Mouse (Mus musculus) thymus, adult 2 months (tissue): ENCODE measurements around the gene Usp49.

Experiments
- CTCF ChIP-seq: fragments of 200-500 bp; IDR thresholded peaks from 2 replicates; pipeline ENCODE4 v1.5.1; 2012; ENCODE audit warnings: mild to moderate bottlenecking, control low read depth, low read length, moderate library complexity, borderline replicate concordance; ENCODE audit not compliant: control insufficient read depth, poor library complexity, insufficient read depth; ENCODE audit errors: extremely low read depth
- POLR2A ChIP-seq: fragments of 200-500 bp; IDR thresholded peaks from 2 replicates; pipeline ENCODE4 v1.6.1; 2012; ENCODE audit warnings: mild to moderate bottlenecking, low read length, control low read depth, moderate library complexity; ENCODE audit not compliant: control insufficient read depth, poor library complexity, insufficient read depth; ENCODE audit errors: extremely low read depth

GRCm38 (mm10) chr17:47601389-47601755, 29.1 kb upstream of the Usp49 start:
- TF ChIP-seq CTCF (no peak), POLR2A (no peak)
